Mouse (Mus musculus): ENCODE results near the gene Arhgef28.

Arhgef28 gene

DNA sequence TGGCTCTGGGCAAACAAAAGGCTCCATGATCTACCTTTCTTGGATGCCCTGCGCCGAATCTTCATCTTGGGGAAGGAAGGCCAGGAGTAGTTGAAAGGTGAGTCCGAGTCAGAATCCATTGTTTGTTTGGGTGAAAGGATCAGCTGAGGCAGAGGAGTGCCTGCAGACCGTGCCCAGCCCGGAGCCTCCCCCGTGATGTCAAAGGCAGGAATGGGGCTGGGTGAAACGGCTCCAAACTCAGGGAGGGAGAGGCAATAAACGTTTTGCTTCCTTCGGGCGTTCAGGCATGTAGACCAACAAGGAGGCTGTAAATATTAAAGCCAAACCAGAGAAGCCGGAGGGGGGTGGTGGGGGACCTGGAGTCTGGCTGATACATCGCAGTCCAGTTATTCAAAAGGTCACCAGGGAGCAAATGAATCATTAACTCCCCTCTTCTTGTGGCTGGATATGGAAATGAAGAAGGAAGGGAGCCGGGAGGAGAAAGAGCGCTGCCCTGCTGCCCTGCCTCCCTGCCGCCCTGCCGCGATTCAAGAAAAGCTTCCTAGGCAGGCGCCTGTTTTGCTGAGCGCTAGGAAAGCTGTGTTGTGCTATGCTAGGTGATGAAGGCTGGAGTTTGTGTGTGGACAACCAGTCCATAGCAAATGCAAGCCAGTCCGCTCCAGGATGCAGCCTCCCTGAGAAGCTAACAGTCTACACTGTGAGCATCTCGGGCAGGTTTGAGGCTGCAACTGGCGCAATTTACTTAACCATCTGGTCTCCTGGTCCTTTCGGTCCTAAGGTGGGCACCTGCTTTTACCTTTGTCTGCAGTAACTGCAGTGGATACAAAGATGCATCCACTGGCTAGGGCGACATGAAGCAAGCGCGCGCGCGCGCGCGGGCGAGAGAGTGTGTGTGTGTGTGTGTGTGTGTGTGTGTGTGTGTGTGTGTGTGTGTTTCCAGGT is 190.0 kb downstream of the Arhgef28 start:
- no peak for DNase-seq (ENCODE audit: low read depth, low spot score)

DNA sequence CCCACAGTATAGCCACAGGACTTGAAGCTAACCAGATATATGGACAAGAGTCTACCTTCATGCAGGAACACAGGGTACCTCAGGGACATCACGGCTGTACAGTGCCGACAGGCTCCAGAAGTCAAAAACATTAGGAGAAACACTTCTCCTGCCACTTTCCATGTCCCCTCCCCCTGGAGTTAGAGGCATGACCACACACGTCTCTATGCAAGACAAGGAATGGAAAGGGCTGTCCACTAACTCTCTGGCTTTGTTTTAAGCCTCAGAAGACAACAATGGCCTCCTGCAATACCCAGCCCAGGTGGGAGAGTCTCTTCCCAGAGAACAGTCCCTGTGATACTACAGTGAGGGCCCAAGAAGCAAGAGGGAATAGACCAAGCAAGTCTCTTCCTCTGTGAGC is 191.3 kb downstream of the Arhgef28 start:
- DNase-seq (ENCODE audit: low read depth, low spot score): no peak

DNA sequence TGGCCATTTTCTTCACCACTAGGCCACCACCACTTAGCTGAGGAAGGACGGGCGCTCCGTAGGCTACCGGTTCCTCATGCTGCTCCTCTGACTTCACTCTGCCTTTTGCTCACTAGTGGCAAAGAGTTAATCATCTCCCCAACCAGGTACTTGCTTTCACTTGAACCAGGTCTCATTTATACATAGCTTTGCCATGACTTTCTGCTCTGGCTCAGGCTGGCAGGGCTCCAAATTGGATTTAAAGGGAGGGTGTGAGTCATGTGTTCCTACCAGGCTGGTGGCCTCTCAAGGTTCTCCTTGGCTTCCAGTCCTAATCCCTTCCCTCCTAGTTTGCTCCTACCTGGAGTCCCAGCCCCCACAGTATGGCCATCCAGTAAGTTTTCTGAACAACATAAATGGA is 192.5 kb downstream of the Arhgef28 start:
- DNase-seq (ENCODE audit: low read depth, low spot score): no peak

DNA sequence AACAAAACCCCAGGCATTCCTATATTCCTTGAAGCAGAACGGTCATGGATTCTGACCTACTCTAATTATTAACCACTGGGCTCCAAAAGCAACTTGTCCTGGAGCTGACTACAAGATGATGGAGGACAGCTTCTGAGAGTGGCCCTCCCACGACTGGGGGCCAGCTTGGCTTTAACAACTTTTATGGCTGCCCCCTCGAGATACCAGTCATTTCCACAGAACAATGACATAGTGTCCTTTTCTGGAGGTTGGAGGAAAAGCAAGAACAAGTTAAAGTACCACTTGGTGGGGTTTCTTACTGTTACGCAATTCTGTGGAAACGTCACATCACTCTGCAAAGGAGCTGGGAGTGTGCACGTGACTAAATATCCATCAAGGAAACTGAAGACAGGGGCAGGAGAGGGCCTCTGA is 194.3 kb downstream of the Arhgef28 start:
- no peak for DNase-seq (ENCODE audit: low read depth, low spot score)

DNA sequence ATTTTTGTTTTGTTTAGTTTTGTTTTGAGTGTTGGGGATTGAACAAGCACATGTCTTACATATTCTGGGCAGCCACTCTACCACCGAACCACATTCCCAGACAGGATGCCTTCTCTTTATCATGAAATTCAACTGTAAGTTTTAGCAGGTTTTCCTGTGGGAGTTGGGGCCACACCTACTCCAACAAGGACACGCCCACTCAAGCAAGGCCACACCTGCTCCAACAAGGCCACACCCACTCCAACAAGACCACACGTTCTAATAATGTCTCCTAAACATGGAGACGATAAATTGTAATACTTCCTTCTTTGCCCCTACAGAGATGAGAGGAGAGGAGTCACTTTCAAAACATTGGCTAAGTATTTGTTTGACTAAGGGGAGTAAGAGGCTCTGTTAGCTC is 197.2 kb downstream of the Arhgef28 start:
- no peak for DNase-seq (ENCODE audit: low read depth, low spot score)

DNA sequence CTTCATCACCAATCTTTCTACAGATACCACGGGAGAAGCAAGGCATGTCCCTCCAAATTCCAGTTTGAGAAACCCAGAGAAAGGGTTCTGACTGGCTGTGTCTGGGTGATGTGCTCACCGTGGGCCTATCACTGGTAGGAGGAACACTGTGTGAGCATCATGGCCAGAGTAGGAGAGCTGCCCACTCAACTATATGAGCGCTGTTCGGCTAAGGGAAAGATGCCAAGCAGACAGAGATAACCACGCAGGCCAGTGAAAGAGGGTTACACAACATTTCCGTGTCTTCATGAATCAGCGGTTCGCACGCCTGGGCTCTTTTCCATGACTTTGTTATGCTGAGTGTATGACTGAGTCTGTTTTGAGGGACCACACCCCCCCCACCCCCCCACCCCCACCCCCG is 197.7 kb downstream of the Arhgef28 start:
- no peak for DNase-seq (ENCODE audit: low read depth, low spot score)

DNA sequence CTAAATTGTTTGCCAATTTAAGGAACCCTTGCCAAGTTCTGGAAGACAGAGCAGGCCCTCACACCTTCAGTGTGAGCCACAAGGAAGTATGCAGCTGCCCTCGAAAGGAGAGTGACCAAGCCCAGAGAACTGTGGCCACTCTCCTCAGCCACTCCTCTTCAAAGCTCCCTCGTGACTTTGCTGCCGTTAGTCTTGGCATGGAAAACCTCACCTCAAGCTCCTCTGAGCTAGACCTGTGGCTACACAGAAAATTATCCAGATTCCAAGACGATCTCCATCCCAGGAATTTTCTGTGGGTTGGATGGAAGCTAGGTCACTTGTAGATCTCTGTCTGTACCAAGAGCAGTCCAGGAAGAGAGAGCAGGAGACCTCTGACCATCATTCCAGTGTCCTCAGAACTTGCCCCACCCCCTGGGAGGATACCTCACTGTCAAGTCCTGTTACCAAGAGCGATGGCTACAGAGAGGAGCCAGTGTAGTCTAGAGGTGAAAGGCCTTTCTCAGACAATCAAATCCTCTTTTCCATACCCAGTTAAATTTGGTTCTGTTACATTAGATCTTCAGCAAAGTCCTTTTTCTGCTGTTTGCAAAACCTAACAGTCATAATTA is 200.5 kb downstream of the Arhgef28 start:
- no peak for DNase-seq (ENCODE audit: low read depth, low spot score)

DNA sequence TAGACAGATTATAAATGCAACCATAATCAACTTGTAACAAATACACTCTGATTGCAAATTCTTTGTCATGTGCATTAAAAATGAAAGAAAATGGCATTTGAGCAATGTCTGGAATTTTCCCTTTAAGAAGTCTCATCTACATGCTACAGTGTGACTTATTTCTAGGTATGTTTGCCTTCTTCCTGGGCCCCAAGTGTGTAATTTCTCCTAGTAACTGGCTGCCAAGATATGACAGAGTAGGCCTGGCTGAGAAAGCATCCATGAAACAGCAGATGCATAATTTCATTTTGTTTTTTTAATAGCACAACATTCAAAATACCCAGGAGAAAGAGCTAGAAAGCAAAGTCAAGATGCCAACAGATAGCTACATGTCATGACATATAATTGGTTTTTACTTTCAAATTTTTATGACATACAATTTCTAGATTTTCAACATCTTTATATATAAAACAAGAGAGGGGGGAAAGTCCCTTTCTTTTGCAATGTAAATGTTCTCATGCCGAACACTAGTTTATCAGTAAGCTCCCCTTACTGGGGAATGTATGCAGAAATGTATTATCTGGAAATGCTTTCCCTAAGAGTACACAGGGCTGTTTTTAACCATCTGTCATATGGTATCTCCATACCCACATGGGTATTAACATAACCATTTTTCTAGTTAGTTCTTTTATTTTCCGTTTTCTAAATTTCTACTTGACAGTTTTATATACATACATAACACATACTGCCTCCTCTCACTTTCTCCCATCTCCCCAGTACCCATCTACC is 201.4 kb downstream of the Arhgef28 start:
- DNase-seq (ENCODE audit: low read depth, low spot score): no peak

DNA sequence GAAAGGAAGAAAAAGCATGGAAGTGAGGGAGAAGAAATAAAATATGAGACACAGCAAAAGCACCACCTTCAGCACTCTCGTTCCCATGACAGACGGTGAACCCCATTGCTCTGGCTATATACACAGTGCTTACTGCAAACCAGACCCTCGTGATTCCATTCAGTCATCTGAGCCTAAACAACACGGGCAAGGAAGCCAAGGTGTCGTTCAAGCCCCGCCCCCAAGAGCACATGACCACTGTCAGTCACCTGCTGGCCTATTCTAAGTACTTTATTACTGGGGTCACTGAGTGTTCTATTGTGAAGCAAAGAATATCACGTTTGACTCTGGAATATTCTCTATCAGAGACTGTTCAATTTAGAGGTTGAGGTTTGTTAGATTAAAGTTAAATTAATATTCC is 202.5 kb downstream of the Arhgef28 start:
- DNase-seq (ENCODE audit: low read depth, low spot score): no peak

DNA sequence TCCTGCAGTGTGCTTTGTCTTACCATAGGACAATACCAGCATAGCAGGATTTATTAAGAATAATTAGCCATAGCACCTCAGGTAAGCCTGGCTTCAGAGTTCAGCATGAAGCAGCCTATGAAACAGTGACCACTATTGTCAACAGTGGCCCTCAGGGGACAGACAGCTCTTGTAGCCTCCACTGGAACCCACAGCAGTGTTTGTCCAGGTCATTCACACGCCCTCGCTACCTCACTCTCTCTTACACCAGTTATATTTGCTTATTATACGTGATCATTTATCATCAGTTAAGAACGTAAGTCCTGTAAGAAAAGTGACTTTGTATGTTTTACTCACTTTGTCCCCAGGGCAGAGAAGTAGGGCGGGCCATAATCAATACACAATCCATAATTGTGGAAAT is 203.6 kb downstream of the Arhgef28 start:
- no peak for DNase-seq (ENCODE audit: low read depth, low spot score)

DNA sequence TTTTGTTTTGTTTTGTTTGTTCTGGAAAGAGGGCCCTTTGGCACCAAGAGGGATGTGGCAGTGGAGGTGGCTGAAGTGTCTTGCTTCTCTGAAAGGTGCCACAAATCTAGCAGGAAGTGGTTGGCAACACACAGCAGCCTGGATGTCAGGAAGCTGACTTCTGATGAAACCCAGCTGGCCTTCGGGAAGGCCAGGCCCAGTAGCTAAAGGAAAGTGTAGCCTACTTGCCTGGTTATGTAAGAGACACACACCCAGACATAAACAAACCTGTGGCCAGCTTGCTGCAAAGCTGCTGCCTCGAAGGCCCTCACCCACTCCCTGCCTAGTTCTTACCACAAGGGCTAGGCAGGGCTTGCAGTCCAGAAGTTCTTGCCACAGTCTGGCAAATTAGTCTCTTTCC is 204.1 kb downstream of the Arhgef28 start:
- DNase-seq (ENCODE audit: low read depth, low spot score): no peak

DNA sequence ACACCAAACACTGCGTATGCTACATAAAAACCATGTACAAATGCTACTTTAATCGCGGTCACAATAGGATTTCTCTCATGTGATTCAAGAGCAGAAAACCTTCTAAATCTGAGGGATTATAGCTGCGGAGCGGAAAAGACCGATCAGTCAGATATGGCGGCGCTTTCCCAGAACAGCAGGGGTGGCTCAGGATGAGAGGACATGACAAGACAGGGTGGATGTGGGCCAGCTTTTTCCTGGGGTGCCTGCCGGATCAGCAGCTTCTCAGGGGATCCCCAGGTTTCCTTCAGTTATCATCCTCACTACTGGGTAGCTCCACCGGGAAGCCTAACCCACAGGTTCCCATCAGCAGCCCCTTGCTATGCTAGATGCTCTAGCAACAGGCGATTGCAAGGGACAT is 204.5 kb downstream of the Arhgef28 start:
- no peak for DNase-seq (ENCODE audit: low read depth, low spot score)

DNA sequence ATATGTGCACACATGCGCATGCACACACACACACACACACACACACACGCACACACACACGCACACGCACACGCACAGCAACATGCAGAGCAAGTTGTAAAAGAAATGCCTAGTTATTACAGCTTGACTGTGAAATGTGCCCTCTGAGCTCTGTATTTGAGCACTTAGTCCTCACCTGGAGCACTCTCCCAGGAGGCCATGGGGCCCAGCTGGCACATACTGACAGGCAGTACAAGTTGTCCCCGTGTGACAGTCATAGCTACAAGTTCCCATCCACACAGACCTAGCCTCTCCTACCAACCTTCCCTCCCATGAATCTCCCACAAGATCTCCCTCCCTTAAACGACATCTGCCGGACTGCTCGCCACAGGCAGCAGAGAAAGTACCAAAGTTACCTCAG is 205.4 kb downstream of the Arhgef28 start:
- no peak for DNase-seq (ENCODE audit: low read depth, low spot score)

DNA sequence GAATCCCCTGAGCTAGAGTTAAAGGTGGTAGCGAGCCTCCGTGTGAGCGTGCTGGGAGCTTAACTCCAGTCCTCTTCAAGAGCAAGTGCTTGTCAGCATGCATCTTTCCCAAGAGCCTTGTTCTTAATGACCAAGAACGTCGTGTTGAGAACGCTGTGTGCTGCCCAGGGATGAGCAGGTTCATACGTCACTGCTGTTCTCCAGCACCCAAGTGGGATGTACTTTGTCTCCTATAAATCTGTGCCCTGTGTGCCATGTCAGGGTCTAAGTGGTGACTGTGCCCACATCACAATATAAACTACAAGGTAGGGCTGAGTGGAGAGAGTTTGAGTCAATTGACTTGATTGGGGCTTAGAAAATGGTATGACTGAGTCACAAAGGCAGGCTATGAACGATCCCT is 207.1 kb downstream of the Arhgef28 start:
- DNase-seq (ENCODE audit: low read depth, low spot score): no peak

DNA sequence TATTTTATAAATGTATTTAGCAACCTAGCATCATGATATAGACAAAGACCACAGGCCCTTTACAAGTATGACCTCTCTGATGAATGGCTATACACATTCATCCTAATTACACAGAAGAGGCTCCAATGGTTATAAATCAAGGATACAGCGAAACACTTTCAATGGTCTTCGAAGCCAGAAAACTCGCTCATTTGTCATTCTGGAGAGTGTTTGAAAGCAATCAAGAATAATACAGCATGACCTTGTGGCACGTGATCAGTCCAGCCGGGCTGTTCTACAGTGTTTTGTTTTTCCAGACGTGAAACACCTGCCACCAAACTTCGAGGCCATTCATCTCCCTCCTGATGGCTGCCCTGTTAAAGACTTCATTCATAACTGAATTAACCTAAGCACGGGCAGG is 207.7 kb downstream of the Arhgef28 start:
- DNase-seq (ENCODE audit: low read depth, low spot score): no peak

DNA sequence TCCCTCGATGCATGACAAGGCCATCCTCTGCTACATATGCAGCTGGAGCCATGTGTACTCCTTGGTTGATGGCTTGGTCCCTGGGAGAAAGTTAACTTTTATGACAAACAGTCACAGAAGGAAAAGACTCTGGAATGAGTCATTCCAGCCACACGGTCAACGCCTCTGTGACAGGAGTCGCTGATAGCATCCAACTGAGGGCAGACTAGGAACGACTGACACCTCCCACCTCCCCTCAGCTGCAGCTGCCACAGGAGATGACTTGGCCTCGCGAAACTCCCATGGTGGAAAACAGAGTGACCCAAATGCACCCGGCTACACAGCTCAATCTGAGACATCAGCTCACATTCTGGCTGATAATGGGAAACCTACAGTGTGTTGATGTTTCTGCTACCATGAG is 215.3 kb downstream of the Arhgef28 start:
- no peak for DNase-seq (ENCODE audit: low read depth, low spot score)

DNA sequence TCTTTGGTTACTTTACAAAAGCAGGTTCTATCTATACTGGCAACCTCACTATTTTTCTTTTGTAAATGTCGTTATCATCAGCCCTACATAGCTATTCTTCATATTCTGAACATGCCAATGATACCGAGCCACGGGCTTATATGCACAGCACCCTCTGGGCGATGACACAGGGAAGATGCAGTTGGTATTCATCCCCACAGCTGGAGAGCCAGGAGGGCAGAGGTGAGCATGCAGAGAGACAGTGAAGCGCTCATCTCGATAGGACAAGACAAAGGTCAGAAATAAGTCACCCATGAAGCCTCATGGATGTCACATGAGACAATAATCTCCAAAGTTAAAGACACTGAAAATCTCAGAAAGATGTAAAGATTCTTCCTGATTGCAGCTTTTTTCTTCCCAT is 217.4 kb downstream of the Arhgef28 start:
- no peak for DNase-seq (ENCODE audit: low read depth, low spot score)

DNA sequence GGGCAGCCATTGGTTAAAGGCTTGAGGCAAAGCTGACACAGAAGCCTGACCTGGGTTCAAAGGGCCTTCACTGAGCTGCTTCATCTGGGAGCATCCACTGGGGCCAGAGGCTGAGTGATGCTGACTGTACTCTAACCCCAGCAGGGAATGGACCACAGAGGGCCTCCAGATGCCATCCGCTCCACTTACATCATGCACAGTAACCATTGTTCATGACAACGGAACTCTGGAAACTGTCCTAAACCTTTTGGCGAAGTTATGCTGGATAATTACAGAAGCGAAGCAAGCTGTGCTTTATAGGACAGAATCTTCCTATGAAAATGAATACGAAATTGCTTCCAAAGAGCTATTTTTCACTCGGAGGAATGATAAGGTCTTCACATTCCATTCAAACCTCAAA is 219.5 kb downstream of the Arhgef28 start:
- no peak for DNase-seq (ENCODE audit: low read depth, low spot score)

DNA sequence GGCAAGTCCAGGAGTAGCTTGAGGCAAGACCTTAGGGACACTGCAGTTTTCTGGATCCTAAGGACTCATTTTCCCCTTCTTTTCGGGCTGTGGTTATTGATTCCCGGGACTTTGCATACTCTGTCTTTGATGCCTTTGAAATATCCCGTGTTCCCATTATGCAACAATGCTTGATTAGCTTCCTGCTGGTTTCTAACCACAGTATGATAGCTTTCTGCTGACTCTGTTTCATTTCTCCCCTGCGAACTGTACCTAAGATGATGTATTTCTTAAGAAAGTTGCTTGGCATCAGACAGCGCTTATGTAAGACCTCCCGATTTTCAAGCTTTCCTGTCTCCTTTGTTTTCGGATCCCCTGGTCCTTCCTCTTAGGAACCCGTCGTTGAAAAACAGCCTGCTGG is 229.1 kb downstream of the Arhgef28 start:
- no peak for DNase-seq (ENCODE audit: low read depth, low spot score)

DNA sequence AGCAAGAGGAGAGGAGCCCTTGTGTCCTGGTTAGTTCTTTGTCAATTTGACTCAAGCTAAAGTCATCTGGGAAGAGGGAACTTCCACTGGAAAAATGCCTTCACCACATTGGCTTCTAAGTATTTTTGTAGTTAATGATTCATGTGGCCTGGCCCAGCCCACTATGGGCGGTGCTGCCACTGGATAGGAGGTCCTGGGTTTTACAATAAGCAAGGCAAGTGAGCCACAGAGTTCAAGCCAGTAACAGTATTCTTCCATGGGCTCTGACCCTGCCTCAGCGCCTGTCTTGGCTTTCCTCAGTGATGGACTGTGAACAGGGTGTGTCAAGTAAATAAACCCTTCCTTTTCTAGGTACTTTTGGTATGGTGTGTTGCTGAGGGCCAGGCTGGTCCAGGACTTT is 229.6 kb downstream of the Arhgef28 start:
- DNase-seq (ENCODE audit: low read depth, low spot score): no peak

DNA sequence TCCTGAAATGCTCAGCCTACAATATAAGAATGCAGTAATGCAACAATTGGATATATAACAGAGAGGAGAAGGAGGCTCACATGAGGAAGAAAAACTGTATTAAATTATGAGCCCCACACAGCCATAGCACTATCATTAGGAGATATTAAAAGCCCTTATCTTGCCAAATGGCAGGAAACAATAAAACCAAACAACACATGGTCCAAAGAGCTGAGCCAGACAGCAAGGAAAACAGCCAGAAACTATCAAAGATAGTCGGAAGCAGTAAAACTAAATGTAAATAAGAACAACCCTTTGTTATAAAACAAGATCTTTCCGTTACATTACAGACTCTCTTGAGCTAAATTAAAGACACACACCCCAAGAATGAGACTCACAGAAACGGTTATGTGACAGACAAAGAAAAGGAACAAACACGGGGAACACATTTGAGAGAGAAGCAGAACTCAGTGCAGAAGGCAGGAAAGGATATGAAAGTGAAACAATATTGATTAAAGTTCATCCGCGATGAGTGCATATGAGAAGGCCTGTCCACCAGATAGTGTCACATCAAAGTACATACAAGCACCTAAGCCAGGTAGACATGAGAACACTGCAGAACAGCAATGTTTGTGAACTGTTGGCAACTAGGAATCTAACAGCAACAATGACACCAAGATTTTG is 231.6 kb downstream of the Arhgef28 start:
- no peak for DNase-seq (ENCODE audit: low read depth, low spot score)

DNA sequence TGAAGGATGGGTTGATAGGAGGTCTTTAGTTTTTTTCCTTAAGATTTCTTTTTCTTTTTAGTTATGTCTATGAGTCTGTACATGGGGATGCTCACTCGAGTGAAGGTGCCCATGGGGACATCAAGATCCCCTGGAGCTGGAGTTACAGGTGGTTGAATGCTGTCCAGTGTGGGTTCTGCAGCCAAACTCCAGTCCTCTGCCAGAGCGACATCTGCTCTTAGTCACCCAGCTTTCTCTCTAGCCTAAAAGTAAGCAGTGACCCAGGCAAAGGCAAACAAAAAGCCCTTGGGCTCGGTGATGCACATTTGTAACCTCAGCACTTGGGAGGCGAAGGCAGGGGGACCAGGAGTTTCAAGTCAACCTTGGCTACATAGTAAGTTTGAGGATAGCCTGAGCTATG is 232.3 kb downstream of the Arhgef28 start:
- DNase-seq (ENCODE audit: low read depth, low spot score): no peak
